Mouse (Mus musculus) G1E (cell line): ENCODE measurements around the gene Atp9a. TPM values are rescaled to one million over a fixed set of nuclear protein-coding genes. Genes with fewer than 3 reads are reported as not detected.

Experiments used
- ATAC-seq: 2 replicates; pipeline ENCODE4 v1.8.0; 2016; ENCODE audit warnings: mild to moderate bottlenecking; ENCODE audit not compliant: insufficient number of reproducible peaks, poor library complexity, low FRiP score, severe bottlenecking; ENCODE audit errors: extremely low read depth
- DNase-seq: peaks from one replicate; pipeline ENCODE4 v3.0.0; 2012; ENCODE audit warnings: low spot score
- H3K27me3 ChIP-seq: 2 replicates; pipeline ENCODE4 v1.6.1; 2012; ENCODE audit warnings: mild to moderate bottlenecking, low read length, inconsistent platforms; ENCODE audit not compliant: insufficient read depth
- H3K36me3 ChIP-seq: replicated peaks from 2 replicates; pipeline ENCODE3; 2012; ENCODE audit warnings: mild to moderate bottlenecking, inconsistent platforms
- H3K4me1 ChIP-seq: 2 replicates; pipeline ENCODE4 v1.6.1; 2012; ENCODE audit warnings: low read depth, low read length, inconsistent platforms, mixed read lengths; ENCODE audit not compliant: insufficient read depth
- H3K4me3 ChIP-seq: 2 replicates; pipeline ENCODE4 v1.5.1; 2012; ENCODE audit warnings: low read depth, mild to moderate bottlenecking, inconsistent platforms, low read length, moderate library complexity, mixed read lengths
- H3K9me3 ChIP-seq: replicated peaks from 2 replicates; pipeline ENCODE4 v1.6.1; 2012; ENCODE audit warnings: inconsistent platforms
- CTCF ChIP-seq: IDR thresholded peaks from 2 replicates; pipeline ENCODE4 v1.5.1; 2012; ENCODE audit warnings: low read depth, low read length, inconsistent platforms, mixed read lengths
- GATA1 ChIP-seq: IDR thresholded peaks from 2 replicates; pipeline ENCODE4 v1.6.1; 2012; ENCODE audit warnings: borderline replicate concordance, low read length, inconsistent platforms, mixed read lengths
- GATA2 ChIP-seq: IDR thresholded peaks from 2 replicates; pipeline ENCODE4 v1.6.1; 2012; ENCODE audit warnings: low read depth, low read length, inconsistent platforms, borderline replicate concordance
- POLR2AphosphoS5 ChIP-seq: IDR thresholded peaks from 2 replicates; pipeline ENCODE4 v1.6.1; 2012; ENCODE audit warnings: low read depth, low read length, inconsistent platforms; ENCODE audit not compliant: insufficient replicate concordance
- TAL1 ChIP-seq: conservative IDR thresholded peaks from 2 replicates; pipeline ENCODE4 v1.6.1; 2012; ENCODE audit warnings: low read depth, low read length, inconsistent platforms, mixed read lengths
- polyA plus RNA-seq: library from polyadenylated mRNA; stranded (reverse); fragments of >175 nt; gene quantifications from 2 replicates; pipeline ENCODE4 v1.2.3, GENCODE M21; 2012
- total RNA-seq, 2 experiments: library from RNA; stranded (forward) in 1 of 2; stranded (reverse) in 1 of 2; fragments of 200-1000 nt in 1 of 2; fragments of >200 nt in 1 of 2; fragmentation: Nextera tagmentation in 1 of 2; gene quantifications; 2 replicates each; pipeline ENCODE4 v1.2.3; 2014 to 2017

Gene Atp9a
- total and polyA plus RNA-seq, 3 experiments, result not detected

DNA sequence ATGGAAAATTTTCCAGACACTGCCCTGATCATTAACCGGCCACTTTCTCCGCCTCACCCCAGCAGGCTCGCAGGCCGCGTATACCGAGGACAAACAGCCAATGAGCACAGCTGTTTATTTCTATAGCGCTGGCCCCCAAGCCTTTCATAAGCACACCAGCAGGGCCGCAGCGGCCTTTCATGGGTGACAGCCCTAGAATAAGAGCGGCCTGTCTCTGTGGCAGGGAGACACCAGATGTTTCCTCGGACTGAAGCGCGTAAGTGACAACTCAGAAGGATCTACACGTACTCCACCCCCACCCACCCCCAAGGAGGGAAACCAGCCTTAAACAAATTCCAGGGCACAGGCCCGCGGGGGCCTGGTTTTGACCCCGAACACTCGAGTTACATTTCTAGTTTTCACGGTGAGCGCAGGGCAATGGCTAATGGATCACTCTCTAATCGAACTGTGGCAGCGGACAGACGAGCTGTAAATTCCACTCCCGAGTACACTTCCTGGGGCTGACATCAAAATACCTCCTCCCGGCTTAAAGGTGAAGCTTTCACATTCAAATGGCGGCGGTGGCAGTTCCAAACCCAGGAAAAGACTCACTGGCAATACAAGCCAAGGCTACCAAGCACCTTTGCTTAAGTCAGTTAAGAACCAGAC is 47.7 kb downstream of the Atp9a start:
- Histone ChIP-seq H3K4me3 (no peak overlapping the region), H3K27me3 (no peaks in the 10 kb centered on the region), H3K36me3 (no peaks in the 10 kb centered on the region), H3K4me1 (no peaks in the 10 kb centered on the region), H3K9me3 (peaks cover 91% of the 10 kb centered on the region)
- TF ChIP-seq POLR2AphosphoS5 (no peak), TAL1 (no peak), CTCF (no peak), GATA1 (no peak), GATA2 (no peak)
- no peak for DNase-seq
- ATAC-seq, result no peak

GRCm38 (mm10) chr2:168691774-168692173 is 50.4 kb downstream of the Atp9a start:
- ATAC-seq, result no peak
- DNase-seq, result no peak
- Histone ChIP-seq H3K4me1 (no peaks in the 10 kb centered on the region), H3K9me3 (peaks cover 89% of the 10 kb centered on the region), H3K27me3 (no peaks in the 10 kb centered on the region), H3K4me3 (no peak overlapping the region), H3K36me3 (no peaks in the 10 kb centered on the region)
- TF ChIP-seq CTCF (no peak), GATA2 (no peak), GATA1 (no peak), POLR2AphosphoS5 (no peak), TAL1 (no peak)

DNA sequence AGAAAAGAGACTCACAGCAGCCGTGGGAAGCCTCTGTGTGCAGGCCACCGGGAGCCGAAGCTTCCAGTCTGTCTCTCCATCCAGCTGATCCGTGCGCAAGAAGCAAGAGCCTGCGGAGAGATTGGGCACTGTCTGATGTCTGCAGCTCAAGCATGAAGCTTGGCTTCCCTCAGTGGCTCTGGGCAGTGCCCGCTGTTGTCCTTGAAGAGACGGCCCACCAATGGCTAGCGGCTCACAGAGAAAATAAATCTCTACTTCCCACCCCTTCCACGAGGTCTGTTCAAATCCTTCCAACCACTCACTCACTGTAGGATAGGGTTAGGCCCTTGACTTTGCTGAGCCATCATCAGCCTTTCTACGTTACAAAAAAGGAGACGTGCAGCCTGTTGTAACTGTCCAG is 54.9 kb downstream of the Atp9a start:
- peaks cover 83% of the 10 kb centered on the region for H3K9me3 ChIP-seq
- DNase-seq (no peak), ATAC-seq (no peak)
- no peak for TF ChIP-seq GATA2
- TF ChIP-seq POLR2AphosphoS5, result no peak
- TF ChIP-seq CTCF, result no peak
- no peak for TF ChIP-seq TAL1
- no peak for TF ChIP-seq GATA1
- H3K27me3 ChIP-seq, result no peaks in the 10 kb centered on the region
- H3K4me1 ChIP-seq, result no peaks in the 10 kb centered on the region
- H3K36me3 ChIP-seq, result no peaks in the 10 kb centered on the region
- H3K4me3 ChIP-seq, result no peak overlapping the region

GRCm38 (mm10) chr2:168685909-168686308 is 56.3 kb downstream of the Atp9a start:
- H3K27me3 ChIP-seq, result no peaks in the 10 kb centered on the region
- peaks cover 83% of the 10 kb centered on the region for H3K9me3 ChIP-seq
- H3K4me1 ChIP-seq, result no peaks in the 10 kb centered on the region
- no peak for TF ChIP-seq GATA2
- TF ChIP-seq TAL1, result no peak
- TF ChIP-seq CTCF, result no peak
- no peaks in the 10 kb centered on the region for H3K36me3 ChIP-seq
- DNase-seq (no peak), ATAC-seq (no peak)
- H3K4me3 ChIP-seq, result no peak overlapping the region

DNA sequence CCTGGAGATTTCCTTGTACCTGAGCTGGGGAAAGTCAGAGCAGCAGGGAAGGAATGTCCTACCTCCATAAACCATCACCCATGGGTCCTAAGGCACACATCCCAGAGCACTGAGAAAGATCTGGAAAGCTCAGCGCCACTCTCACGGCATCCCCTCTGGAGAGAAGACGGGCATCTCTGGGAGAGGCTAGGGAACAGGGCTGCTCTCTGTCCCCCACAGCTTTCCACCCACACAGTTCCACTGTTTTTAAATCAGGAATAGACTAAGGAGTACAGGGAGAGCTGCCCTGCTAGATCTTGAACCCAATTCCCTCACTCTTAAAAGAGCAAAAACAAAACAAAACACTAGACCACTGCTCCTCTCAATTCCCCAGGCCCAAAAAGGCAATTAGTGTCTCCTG is 57.5 kb downstream of the Atp9a start:
- DNase-seq, result no peak
- H3K36me3 ChIP-seq, result no peaks in the 10 kb centered on the region
- no peaks in the 10 kb centered on the region for H3K27me3 ChIP-seq
- H3K4me3 ChIP-seq, result no peak overlapping the region
- TF ChIP-seq GATA1, result no peak
- no peak for TF ChIP-seq GATA2
- no peak for TF ChIP-seq POLR2AphosphoS5
- TF ChIP-seq TAL1, result no peak
- no peak for TF ChIP-seq CTCF
- no peaks in the 10 kb centered on the region for H3K4me1 ChIP-seq
- no peak for ATAC-seq
- peaks cover 79% of the 10 kb centered on the region for H3K9me3 ChIP-seq

- Histone ChIP-seq H3K36me3 (no peaks in the 10 kb centered on the region), H3K4me3 (no peak overlapping the region; the same call in 1 of the 2 replicates)
- ATAC-seq, result no peak
Measured at GRCm38 (mm10) chr2:168683520-168684150, 58.6 kb downstream of the Atp9a start.

More at GRCm38 (mm10) chr2:168683520-168684150, 58.6 kb downstream of the Atp9a start:
- Histone ChIP-seq H3K4me1 (no peaks in the 10 kb centered on the region), H3K27me3 (no peaks in the 10 kb centered on the region), H3K9me3 (peaks cover 79% of the 10 kb centered on the region)
- TF ChIP-seq TAL1 (no peak), GATA2 (no peak), CTCF (no peak), GATA1 (no peak), POLR2AphosphoS5 (no peak)
- no peak for DNase-seq
